Mouse (Mus musculus): ENCODE measurements around the gene Cacna1s. TPM values are rescaled to one million over a fixed set of nuclear protein-coding genes. Genes with fewer than 3 reads are reported as not detected.

Cacna1s gene
- polyA plus RNA-seq, 1 experiment, result 0.70 TPM

GRCm38 (mm10) chr1:136151371-136151770, 98.8 kb downstream of the Cacna1s start:
- no peak for TF ChIP-seq POLR2A (IDR thresholded peaks at IDR 0.05; ENCODE audit: borderline replicate concordance, control insufficient read depth, low read depth, low read length)
- 82% methylated on average over 8 of the region's 8 CpGs for WGBS
- H3K4me1 ChIP-seq (ENCODE audit: control insufficient read depth, insufficient read depth, low read length), result no peaks in the 10 kb centered on the region; the same call in 1 of the 2 replicates
- H3K4me3 ChIP-seq (replicated peaks; ENCODE audit: control insufficient read depth, low read depth, low read length), result no peak overlapping the region
- H3K27ac ChIP-seq (ENCODE audit: control insufficient read depth, insufficient read depth, low read depth, low read length, poor library complexity), result no peak overlapping the region

GRCm38 (mm10) chr1:136156304-136156703, 103.8 kb downstream of the Cacna1s start:
- whole genome bisulfite sequencing, result 92% methylated on average over 4 of the region's 4 CpGs
- no peak for TF ChIP-seq POLR2A (IDR thresholded peaks at IDR 0.05; ENCODE audit: borderline replicate concordance, control insufficient read depth, low read depth, low read length)
- TF ChIP-seq CTCF (IDR thresholded peaks at IDR 0.05; ENCODE audit: control insufficient read depth, insufficient read depth, low read length), result no peak
- Histone ChIP-seq H3K4me1 (ENCODE audit: control insufficient read depth, insufficient read depth, low read length) (no peaks in the 10 kb centered on the region), H3K27ac (ENCODE audit: control insufficient read depth, insufficient read depth, low read depth, low read length, poor library complexity) (no peak overlapping the region), H3K4me3 (replicated peaks; ENCODE audit: control insufficient read depth, low read depth, low read length) (no peak overlapping the region)

DNA sequence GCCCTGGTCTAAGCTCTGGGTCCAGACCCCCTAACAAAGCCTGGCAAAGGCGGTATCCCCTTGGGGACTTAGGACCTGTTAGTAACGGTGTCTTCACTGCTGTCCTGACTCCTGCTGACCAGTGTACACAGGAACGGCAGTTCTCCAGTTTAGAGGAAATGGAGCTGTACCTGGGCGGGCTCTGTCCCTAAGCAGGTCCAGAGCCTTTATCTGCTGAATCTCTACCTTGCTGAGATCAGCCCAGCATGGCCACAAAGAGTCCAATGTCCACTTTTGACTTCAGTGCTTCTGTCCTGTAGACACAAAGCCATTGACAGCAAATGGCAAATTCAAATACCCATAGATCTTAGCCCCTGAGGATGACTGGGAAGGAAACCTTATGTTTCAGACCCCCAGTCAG, 104.4 kb downstream of the Cacna1s start:
- H3K4me3 ChIP-seq (replicated peaks; ENCODE audit: control insufficient read depth, low read depth, low read length), result no peak overlapping the region
- 82% methylated on average over 4 of the region's 4 CpGs for WGBS
- H3K27ac ChIP-seq (ENCODE audit: control insufficient read depth, insufficient read depth, low read depth, low read length, poor library complexity), result no peak overlapping the region
- H3K4me1 ChIP-seq (ENCODE audit: control insufficient read depth, insufficient read depth, low read length), result no peaks in the 10 kb centered on the region
- TF ChIP-seq CTCF (IDR thresholded peaks at IDR 0.05; ENCODE audit: control insufficient read depth, insufficient read depth, low read length) (no peak), POLR2A (IDR thresholded peaks at IDR 0.05; ENCODE audit: borderline replicate concordance, control insufficient read depth, low read depth, low read length) (no peak)

- Histone ChIP-seq H3K4me1 (ENCODE audit: control insufficient read depth, insufficient read depth, low read length) (no peaks in the 10 kb centered on the region), H3K4me3 (replicated peaks; ENCODE audit: control insufficient read depth, low read depth, low read length) (no peak overlapping the region), H3K27ac (ENCODE audit: control insufficient read depth, insufficient read depth, low read depth, low read length, poor library complexity) (no peak overlapping the region)
- TF ChIP-seq POLR2A (IDR thresholded peaks at IDR 0.05; ENCODE audit: borderline replicate concordance, control insufficient read depth, low read depth, low read length) (no peak), CTCF (IDR thresholded peaks at IDR 0.05; ENCODE audit: control insufficient read depth, insufficient read depth, low read length) (no peak)
- WGBS, result 87% methylated on average over 12 of the region's 12 CpGs
Observed at GRCm38 (mm10) chr1:136159830-136160229, 107.3 kb downstream of the Cacna1s start.

- WGBS, result 89% methylated on average over 12 of the region's 12 CpGs
- no peak overlapping the region for H3K4me3 ChIP-seq (replicated peaks; ENCODE audit: control insufficient read depth, low read depth, low read length)
- TF ChIP-seq CTCF (IDR thresholded peaks at IDR 0.05; ENCODE audit: control insufficient read depth, insufficient read depth, low read length), result no peak
- no peak for TF ChIP-seq POLR2A (IDR thresholded peaks at IDR 0.05; ENCODE audit: borderline replicate concordance, control insufficient read depth, low read depth, low read length)
- no peak overlapping the region for H3K27ac ChIP-seq (ENCODE audit: control insufficient read depth, insufficient read depth, low read depth, low read length, poor library complexity)
- H3K4me1 ChIP-seq (ENCODE audit: control insufficient read depth, insufficient read depth, low read length), result no peaks in the 10 kb centered on the region
Observed at GRCm38 (mm10) chr1:136160297-136160696, 107.7 kb downstream of the Cacna1s start.

DNA sequence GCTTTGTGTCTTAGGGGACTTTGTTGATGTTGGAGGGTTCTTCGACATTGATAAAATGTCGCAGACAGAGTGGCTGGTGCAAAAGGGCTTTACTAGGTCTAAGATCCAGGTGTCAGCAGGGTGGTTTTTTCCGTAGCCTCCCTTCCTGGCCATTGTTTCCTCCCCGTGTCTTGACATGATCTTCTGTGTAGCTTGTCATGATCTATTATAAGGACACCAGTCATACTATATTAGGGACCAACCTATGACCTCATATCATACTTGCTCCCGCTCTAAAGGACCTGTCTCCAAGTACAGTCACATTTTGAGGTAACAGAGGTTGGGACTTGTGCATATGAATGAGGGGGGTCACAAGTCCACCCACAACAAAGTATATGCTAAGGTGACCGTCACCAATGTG, 108.4 kb downstream of the Cacna1s start:
- WGBS, result 86% methylated on average over 6 of the region's 6 CpGs
- no peak for TF ChIP-seq POLR2A (IDR thresholded peaks at IDR 0.05; ENCODE audit: borderline replicate concordance, control insufficient read depth, low read depth, low read length)
- no peak for TF ChIP-seq CTCF (IDR thresholded peaks at IDR 0.05; ENCODE audit: control insufficient read depth, insufficient read depth, low read length)
- Histone ChIP-seq H3K4me1 (ENCODE audit: control insufficient read depth, insufficient read depth, low read length) (no peaks in the 10 kb centered on the region), H3K27ac (ENCODE audit: control insufficient read depth, insufficient read depth, low read depth, low read length, poor library complexity) (no peak overlapping the region), H3K4me3 (replicated peaks; ENCODE audit: control insufficient read depth, low read depth, low read length) (no peak overlapping the region)

GRCm38 (mm10) chr1:136161333-136161921, 108.9 kb downstream of the Cacna1s start:
- TF ChIP-seq CTCF (IDR thresholded peaks at IDR 0.05; ENCODE audit: control insufficient read depth, insufficient read depth, low read length) (no peak), POLR2A (IDR thresholded peaks at IDR 0.05; ENCODE audit: borderline replicate concordance, control insufficient read depth, low read depth, low read length) (no peak)
- no peak overlapping the region for H3K4me3 ChIP-seq (replicated peaks; ENCODE audit: control insufficient read depth, low read depth, low read length)
- no peaks in the 10 kb centered on the region for H3K4me1 ChIP-seq (ENCODE audit: control insufficient read depth, insufficient read depth, low read length)
- no peak overlapping the region for H3K27ac ChIP-seq (ENCODE audit: control insufficient read depth, insufficient read depth, low read depth, low read length, poor library complexity)
- WGBS, result 86% methylated on average over 7 of the region's 7 CpGs

DNA sequence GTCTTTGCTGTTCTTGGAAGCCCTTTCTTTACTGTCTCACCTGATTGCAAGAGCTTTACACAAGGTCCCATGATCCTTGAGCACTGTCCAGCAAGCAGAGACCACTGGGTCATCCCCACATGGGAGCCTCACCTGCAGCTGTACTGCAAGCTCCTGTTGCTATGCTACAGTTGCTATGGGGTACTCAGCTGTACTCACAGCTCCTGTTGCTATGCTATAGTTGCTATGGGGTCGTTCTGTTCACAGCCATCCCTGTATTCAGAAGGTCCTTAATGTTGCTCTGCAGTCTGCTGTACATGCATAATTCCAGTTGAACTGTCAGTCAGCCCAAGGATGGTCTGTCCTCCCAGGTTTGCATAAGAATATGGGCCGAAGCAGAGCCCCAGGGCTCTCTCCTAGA, 112.9 kb downstream of the Cacna1s start:
- peaks cover 3% of the 10 kb centered on the region for H3K4me1 ChIP-seq (ENCODE audit: control insufficient read depth, insufficient read depth, low read length)
- no peak overlapping the region for H3K4me3 ChIP-seq (replicated peaks; ENCODE audit: control insufficient read depth, low read depth, low read length)
- H3K27ac ChIP-seq (ENCODE audit: control insufficient read depth, insufficient read depth, low read depth, low read length, poor library complexity), result no peak overlapping the region
- no peak for TF ChIP-seq POLR2A (IDR thresholded peaks at IDR 0.05; ENCODE audit: borderline replicate concordance, control insufficient read depth, low read depth, low read length)
- no peak for TF ChIP-seq CTCF (IDR thresholded peaks at IDR 0.05; ENCODE audit: control insufficient read depth, insufficient read depth, low read length)
- 76% methylated on average over 2 of the region's 2 CpGs for WGBS

DNA sequence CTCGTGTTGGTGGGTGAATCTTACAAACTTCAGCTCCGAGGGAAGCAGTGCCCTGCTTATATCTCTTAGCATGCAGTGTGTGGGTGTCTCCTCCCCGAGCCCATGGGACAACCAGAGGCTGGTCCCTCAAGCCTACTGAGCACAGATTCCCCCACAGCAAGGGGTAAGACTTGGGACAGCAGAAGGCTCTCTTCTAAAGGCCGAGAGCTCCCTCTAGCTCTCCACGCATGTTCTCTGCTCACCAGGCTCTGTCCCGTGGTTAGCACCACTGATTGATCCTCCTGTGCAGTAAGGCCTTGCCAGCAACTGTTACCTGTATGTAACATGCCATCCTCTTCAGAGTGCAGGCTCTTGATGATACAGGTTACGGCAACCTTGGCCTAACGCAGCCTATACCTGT, 115.1 kb downstream of the Cacna1s start:
- Histone ChIP-seq H3K4me3 (replicated peaks; ENCODE audit: control insufficient read depth, low read depth, low read length) (no peak overlapping the region), H3K27ac (ENCODE audit: control insufficient read depth, insufficient read depth, low read depth, low read length, poor library complexity) (no peak overlapping the region), H3K4me1 (ENCODE audit: control insufficient read depth, insufficient read depth, low read length) (peaks cover 3% of the 10 kb centered on the region)
- TF ChIP-seq CTCF (IDR thresholded peaks at IDR 0.05; ENCODE audit: control insufficient read depth, insufficient read depth, low read length) (peak; percentile 34; the same call in 1 of the 2 replicates), POLR2A (IDR thresholded peaks at IDR 0.05; ENCODE audit: borderline replicate concordance, control insufficient read depth, low read depth, low read length) (no peak)
- 83% methylated on average over 8 of the region's 8 CpGs for WGBS

Other genes with a start within 250 kb of the Cacna1s start
- 0.77 TPM in 1 of 2 replicates, not detected in the other for gene Lad1, start 234.2 kb upstream of the Cacna1s start, polyA plus RNA-seq (2011; ENCODE audit: insufficient read depth, insufficient read length, low replicate concordance, missing spikeins)
- gene Tnnt2, start 216.4 kb upstream of the Cacna1s start, polyA plus RNA-seq (2011; ENCODE audit: insufficient read depth, insufficient read length, low replicate concordance, missing spikeins), result 0.99 and 2.6 TPM in 2 replicates
- gene Pkp1, start 133.5 kb upstream of the Cacna1s start, polyA plus RNA-seq (2011; ENCODE audit: insufficient read depth, insufficient read length, low replicate concordance, missing spikeins), result 0.32 TPM in 1 of 2 replicates, not detected in the other
- not detected in 2 replicates for gene Igfn1, start 46.4 kb upstream of the Cacna1s start, polyA plus RNA-seq (2011; ENCODE audit: insufficient read depth, insufficient read length, low replicate concordance, missing spikeins)
- 24.6 and 28.6 TPM in 2 replicates for gene Tmem9, start 44.6 kb upstream of the Cacna1s start, polyA plus RNA-seq (2011; ENCODE audit: insufficient read depth, insufficient read length, low replicate concordance, missing spikeins)
- not detected in 2 replicates for gene Ascl5, start 1.9 kb upstream of the Cacna1s start, polyA plus RNA-seq (2011; ENCODE audit: insufficient read depth, insufficient read length, low replicate concordance, missing spikeins)
- 22.5 and 40.5 TPM in 2 replicates for gene Kif21b, start 78.6 kb downstream of the Cacna1s start, polyA plus RNA-seq (2011; ENCODE audit: insufficient read depth, insufficient read length, low replicate concordance, missing spikeins)
- gene Mroh3, start 160.1 kb downstream of the Cacna1s start, polyA plus RNA-seq (2011; ENCODE audit: insufficient read depth, insufficient read length, low replicate concordance, missing spikeins), result not detected in 2 replicates
- gene Inava, start 181.5 kb downstream of the Cacna1s start, polyA plus RNA-seq (2011; ENCODE audit: insufficient read depth, insufficient read length, low replicate concordance, missing spikeins), result not detected in 2 replicates
- not detected in 2 replicates for gene Gpr25, start 208.1 kb downstream of the Cacna1s start, polyA plus RNA-seq (2011; ENCODE audit: insufficient read depth, insufficient read length, low replicate concordance, missing spikeins)